Mouse (Mus musculus): ENCODE measurements around the gene Hist2h2ab.

DNA sequence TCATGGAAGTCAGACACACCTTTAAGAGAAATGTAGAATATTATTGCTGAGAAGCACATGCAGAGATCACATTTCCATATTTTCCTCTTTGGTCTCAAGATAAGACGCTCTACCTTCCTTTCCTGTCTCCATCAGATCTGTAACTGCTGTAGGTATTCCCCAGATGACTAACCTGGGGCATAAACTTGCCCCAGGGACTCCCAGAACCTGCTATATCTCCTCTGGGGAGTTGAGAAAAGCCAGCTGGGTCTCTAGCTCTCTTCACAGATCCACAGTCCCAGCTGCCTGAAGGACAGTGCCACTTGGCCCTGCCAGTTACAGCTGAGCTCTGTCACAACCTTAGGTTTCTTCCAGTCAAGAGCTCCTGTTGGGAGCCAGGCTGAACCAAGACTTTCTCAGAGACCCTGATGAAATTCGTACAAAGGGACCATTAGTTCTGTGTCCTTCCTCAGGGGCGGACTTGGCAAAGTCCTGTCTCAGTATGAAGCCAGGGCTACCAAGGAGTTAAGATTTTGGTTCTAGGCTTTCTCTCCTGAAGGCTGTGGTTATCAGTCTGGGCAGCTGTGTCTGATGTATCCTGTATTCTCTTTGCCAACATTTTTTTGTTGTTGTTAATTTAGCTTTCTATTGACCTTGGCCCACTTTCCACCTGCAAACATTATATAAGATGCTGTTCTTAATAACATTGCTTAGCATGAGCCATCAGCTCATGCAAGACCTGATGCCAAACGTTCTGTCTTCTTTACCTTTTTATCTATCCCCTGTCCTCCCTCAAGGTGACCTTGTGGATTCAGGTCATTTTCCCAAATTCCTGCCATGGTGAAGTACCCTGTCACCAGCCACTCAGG, 11.5 kb downstream of the Hist2h2ab start:
- no peak for TF ChIP-seq TCF12 (IDR thresholded peaks at IDR 0.05; ENCODE audit: insufficient read depth, poor library complexity, severe bottlenecking)
- TF ChIP-seq MYOG (IDR thresholded peaks at IDR 0.05; ENCODE audit: control insufficient read depth in 1 of 3, insufficient read depth in 1 of 3, insufficient read length in 2 of 3, low read depth in 2 of 3): peak in 1 of 3 experiments; percentile 36
- TF ChIP-seq POLR2A (IDR thresholded peaks at IDR 0.05; ENCODE audit: insufficient read length, low read depth): no peak
- no peak for TF ChIP-seq E2F4 (IDR thresholded peaks at IDR 0.05; ENCODE audit: insufficient read depth)
- TF ChIP-seq MAX (IDR thresholded peaks at IDR 0.05; ENCODE audit: low read depth): no peak
- TF ChIP-seq CEBPB (IDR thresholded peaks at IDR 0.05; ENCODE audit: insufficient read depth, poor library complexity, severe bottlenecking): no peak
- no peak for TF ChIP-seq USF1 (IDR thresholded peaks at IDR 0.05; ENCODE audit: low read depth)
- no peak for TF ChIP-seq REST (IDR thresholded peaks at IDR 0.05; ENCODE audit: insufficient read depth, insufficient read length)
- TF ChIP-seq TCF3 (IDR thresholded peaks at IDR 0.05; ENCODE audit: insufficient read length, low read depth): no peak
- TF ChIP-seq POLR2AphosphoS2 (IDR thresholded peaks at IDR 0.05; ENCODE audit: insufficient read length, low read depth): no peak
